Mouse (Mus musculus): ENCODE measurements around the gene Ryr2. TPM values are rescaled to one million over a fixed set of nuclear protein-coding genes. Genes with fewer than 3 reads are reported as not detected.
"Not testable (repeated sequence)": the region's sequence is repeated elsewhere in the genome, so short reads cannot be mapped to it uniquely, and the experiment has no call there.

Gene Ryr2
- polyA plus RNA-seq, 1 experiment from 2014 or later = 0.12 TPM

GRCm38 (mm10) chr13:11985056-11985455, 121.7 kb downstream of the Ryr2 start:
- no peaks in the 10 kb centered on the region for H3K4me1 ChIP-seq (replicated peaks)
- H3K9ac ChIP-seq = no peak overlapping the region
- H3K36me3 ChIP-seq = no peaks in the 10 kb centered on the region
- H3K4me3 ChIP-seq (replicated peaks) = no peak overlapping the region
- ATAC-seq (ENCODE audit: low read depth) (no peak), DNase-seq (no peak)
- H3K9me3 ChIP-seq (replicated peaks) = no peaks in the 10 kb centered on the region
- 83% methylated on average over 3 of the region's 3 CpGs for WGBS (ENCODE audit: insufficient replicate concordance)
- H3K27ac ChIP-seq = no peak overlapping the region
- no peaks in the 10 kb centered on the region for H3K27me3 ChIP-seq
- H3K4me2 ChIP-seq = no peak overlapping the region

- Histone ChIP-seq H3K27me3 (no peaks in the 10 kb centered on the region), H3K4me2 (no peak overlapping the region), H3K4me1 (replicated peaks) (no peaks in the 10 kb centered on the region), H3K9me3 (replicated peaks) (no peaks in the 10 kb centered on the region), H3K36me3 (no peaks in the 10 kb centered on the region), H3K9ac (no peak overlapping the region), H3K4me3 (replicated peaks) (no peak overlapping the region), H3K27ac (no peak overlapping the region)
- no peak for DNase-seq
- ATAC-seq (ENCODE audit: low read depth) = no peak
These were observed 127.7 kb downstream of the Ryr2 start for GRCm38 (mm10) chr13:11978997-11979396.

GRCm38 (mm10) chr13:11978359-11978758, 128.4 kb downstream of the Ryr2 start:
- Histone ChIP-seq H3K4me2 (no peak overlapping the region), H3K9ac (no peak overlapping the region), H3K27ac (no peak overlapping the region), H3K36me3 (no peaks in the 10 kb centered on the region), H3K4me3 (replicated peaks) (no peak overlapping the region), H3K4me1 (replicated peaks) (no peaks in the 10 kb centered on the region), H3K27me3 (no peaks in the 10 kb centered on the region), H3K9me3 (replicated peaks) (no peaks in the 10 kb centered on the region)
- no peak for DNase-seq
- ATAC-seq (ENCODE audit: low read depth) = no peak
- WGBS (ENCODE audit: insufficient replicate concordance) = 53% methylated on average over 2 of the region's 2 CpGs

GRCm38 (mm10) chr13:11977606-11978005, 129.1 kb downstream of the Ryr2 start:
- Histone ChIP-seq H3K4me3 (replicated peaks) (no peak overlapping the region), H3K4me2 (no peak overlapping the region)

GRCm38 (mm10) chr13:11964391-11964790, 142.4 kb downstream of the Ryr2 start:
- H3K27ac ChIP-seq = no peak overlapping the region
- no peaks in the 10 kb centered on the region for H3K36me3 ChIP-seq
- DNase-seq (no peak), ATAC-seq (ENCODE audit: low read depth) (no peak)
- no peaks in the 10 kb centered on the region for H3K4me1 ChIP-seq (replicated peaks)
- no peak overlapping the region for H3K4me3 ChIP-seq (replicated peaks)
- no peak overlapping the region for H3K9ac ChIP-seq
- H3K27me3 ChIP-seq = no peaks in the 10 kb centered on the region
- H3K9me3 ChIP-seq (replicated peaks) = no peaks in the 10 kb centered on the region
- H3K4me2 ChIP-seq = no peak overlapping the region

More at GRCm38 (mm10) chr13:11977606-11978005, 129.1 kb downstream of the Ryr2 start:
- Histone ChIP-seq H3K9me3 (replicated peaks) (no peaks in the 10 kb centered on the region), H3K4me1 (replicated peaks) (no peaks in the 10 kb centered on the region), H3K27ac (no peak overlapping the region), H3K27me3 (no peaks in the 10 kb centered on the region), H3K36me3 (no peaks in the 10 kb centered on the region), H3K9ac (no peak overlapping the region)
- ATAC-seq (ENCODE audit: low read depth) = no peak
- DNase-seq = no peak
- 65% methylated on average over 4 of the region's 4 CpGs for WGBS (ENCODE audit: insufficient replicate concordance)

GRCm38 (mm10) chr13:11959488-11960174, 147.1 kb downstream of the Ryr2 start:
- Histone ChIP-seq H3K4me3 (replicated peaks) (no peak overlapping the region), H3K9ac (no peak overlapping the region), H3K4me1 (replicated peaks) (no peaks in the 10 kb centered on the region), H3K4me2 (no peak overlapping the region), H3K9me3 (replicated peaks) (no peaks in the 10 kb centered on the region), H3K36me3 (no peaks in the 10 kb centered on the region), H3K27me3 (no peaks in the 10 kb centered on the region), H3K27ac (no peak overlapping the region)
- DNase-seq (no peak), ATAC-seq (ENCODE audit: low read depth) (peak; percentile 47; the same call in 1 of the 2 replicates)

- 45% methylated on average over 3 of the region's 3 CpGs for WGBS (ENCODE audit: insufficient replicate concordance)
- ATAC-seq (ENCODE audit: low read depth) = no peak
- Histone ChIP-seq H3K27ac (no peak overlapping the region), H3K4me3 (replicated peaks) (no peak overlapping the region), H3K4me1 (replicated peaks) (no peaks in the 10 kb centered on the region), H3K9me3 (replicated peaks) (no peaks in the 10 kb centered on the region), H3K36me3 (no peaks in the 10 kb centered on the region), H3K4me2 (no peak overlapping the region), H3K27me3 (no peaks in the 10 kb centered on the region), H3K9ac (no peak overlapping the region)
- DNase-seq = no peak
These were observed 147.9 kb downstream of the Ryr2 start for GRCm38 (mm10) chr13:11958854-11959253.

GRCm38 (mm10) chr13:11958271-11958670, 148.5 kb downstream of the Ryr2 start:
- no peak for ATAC-seq (ENCODE audit: low read depth)
- WGBS (ENCODE audit: insufficient replicate concordance) = 59% methylated on average over 4 of the region's 4 CpGs
- no peak for DNase-seq
- Histone ChIP-seq H3K27me3 (no peaks in the 10 kb centered on the region), H3K9ac (no peak overlapping the region), H3K36me3 (no peaks in the 10 kb centered on the region), H3K27ac (no peak overlapping the region), H3K4me2 (no peak overlapping the region), H3K9me3 (replicated peaks) (no peaks in the 10 kb centered on the region), H3K4me1 (replicated peaks) (no peaks in the 10 kb centered on the region), H3K4me3 (replicated peaks) (no peak overlapping the region)

GRCm38 (mm10) chr13:11951951-11952350, 154.8 kb downstream of the Ryr2 start:
- DNase-seq (no peak), ATAC-seq (ENCODE audit: low read depth) (no peak)
- Histone ChIP-seq H3K4me1 (replicated peaks) (no peaks in the 10 kb centered on the region), H3K4me2 (no peak overlapping the region), H3K36me3 (no peaks in the 10 kb centered on the region), H3K4me3 (replicated peaks) (no peak overlapping the region), H3K9me3 (replicated peaks) (no peaks in the 10 kb centered on the region), H3K9ac (no peak overlapping the region), H3K27ac (no peak overlapping the region), H3K27me3 (no peaks in the 10 kb centered on the region)
- 64% methylated on average over 3 of the region's 3 CpGs for WGBS (ENCODE audit: insufficient replicate concordance)

GRCm38 (mm10) chr13:11945740-11946139, 161.0 kb downstream of the Ryr2 start:
- Histone ChIP-seq H3K4me3 (replicated peaks) (no peak overlapping the region), H3K4me2 (no peak overlapping the region), H3K27me3 (no peaks in the 10 kb centered on the region), H3K4me1 (replicated peaks) (no peaks in the 10 kb centered on the region), H3K9me3 (replicated peaks) (no peaks in the 10 kb centered on the region), H3K27ac (no peak overlapping the region), H3K9ac (no peak overlapping the region), H3K36me3 (no peaks in the 10 kb centered on the region)
- DNase-seq = no peak
- ATAC-seq (ENCODE audit: low read depth) = no peak
- WGBS (ENCODE audit: insufficient replicate concordance) = 63% methylated on average over 2 of the region's 2 CpGs

GRCm38 (mm10) chr13:11941724-11942123, 165.0 kb downstream of the Ryr2 start:
- Histone ChIP-seq H3K36me3 (no peaks in the 10 kb centered on the region), H3K4me3 (replicated peaks) (no peak overlapping the region), H3K4me2 (no peak overlapping the region), H3K4me1 (replicated peaks) (no peaks in the 10 kb centered on the region), H3K27me3 (no peaks in the 10 kb centered on the region), H3K27ac (no peak overlapping the region), H3K9ac (no peak overlapping the region), H3K9me3 (replicated peaks) (no peaks in the 10 kb centered on the region)
- 70% methylated on average over 4 of the region's 4 CpGs for WGBS (ENCODE audit: insufficient replicate concordance)
- ATAC-seq (ENCODE audit: low read depth) = no peak
- DNase-seq = no peak

GRCm38 (mm10) chr13:11934297-11935060, 172.3 kb downstream of the Ryr2 start:
- not testable (repeated sequence) for DNase-seq; H3K4me3 ChIP-seq (replicated peaks); ATAC-seq (ENCODE audit: low read depth); H3K27me3 ChIP-seq; H3K36me3 ChIP-seq; H3K9ac ChIP-seq; H3K4me2 ChIP-seq; H3K9me3 ChIP-seq (replicated peaks); H3K4me1 ChIP-seq (replicated peaks); H3K27ac ChIP-seq
- WGBS (ENCODE audit: insufficient replicate concordance) = 45% methylated on average over 3 of the region's 3 CpGs

Data from liver, embryonic 13.5 days (tissue).